Mouse (Mus musculus): ENCODE results near the gene Lpo.
"Not testable (repeated sequence)": the region's sequence is repeated elsewhere in the genome, so short reads cannot be mapped to it uniquely, and the experiment has no call there.

Gene Lpo

GRCm38 (mm10) chr11:87828239-87828900 lies at the start of gene Lpo:
Lpo (minus strand) TSS chr11:87828289.
- no peak for DNase-seq (ENCODE audit: low read depth, low spot score)

- no peak for DNase-seq (ENCODE audit: low read depth, low spot score)
Observed at GRCm38 (mm10) chr11:87875436-87875835, 47.3 kb upstream of the Lpo start, which contains the start of gene Epx. Epx (minus strand) TSS chr11:87875536.

- DNase-seq (ENCODE audit: low read depth, low spot score) = no peak
Observed at GRCm38 (mm10) chr11:87871766-87872165, 43.7 kb upstream of the Lpo start.

- no peak for DNase-seq (ENCODE audit: low read depth, low spot score)
Observed at GRCm38 (mm10) chr11:87870096-87870495, 42.0 kb upstream of the Lpo start.

GRCm38 (mm10) chr11:87866891-87867290 lies 38.8 kb upstream of the Lpo start:
- DNase-seq (ENCODE audit: low read depth, low spot score) = not testable (repeated sequence)

GRCm38 (mm10) chr11:87862805-87863204 lies 34.7 kb upstream of the Lpo start:
- DNase-seq (ENCODE audit: low read depth, low spot score) = no peak

- no peak for DNase-seq (ENCODE audit: low read depth, low spot score)
Observed at GRCm38 (mm10) chr11:87860426-87860825, 32.3 kb upstream of the Lpo start.

- DNase-seq (ENCODE audit: low read depth, low spot score) = no peak
Observed at GRCm38 (mm10) chr11:87859273-87859672, 31.2 kb upstream of the Lpo start.

- DNase-seq (ENCODE audit: low read depth, low spot score) = no peak
Observed at GRCm38 (mm10) chr11:87854550-87854949, 26.5 kb upstream of the Lpo start.

GRCm38 (mm10) chr11:87853597-87853954 lies 25.5 kb upstream of the Lpo start:
- DNase-seq (ENCODE audit: low read depth, low spot score) = no peak

- peak; percentile 82 for DNase-seq (ENCODE audit: low read depth, low spot score)
Observed at GRCm38 (mm10) chr11:87852690-87853596, 24.9 kb upstream of the Lpo start, which contains the start of gene Mks1. Mks1 (plus strand) TSS chr11:87853215.

GRCm38 (mm10) chr11:87847884-87848283 lies 19.8 kb upstream of the Lpo start:
- no peak for DNase-seq (ENCODE audit: low read depth, low spot score)

GRCm38 (mm10) chr11:87846968-87847600 lies 19.0 kb upstream of the Lpo start:
- no peak for DNase-seq (ENCODE audit: low read depth, low spot score)

GRCm38 (mm10) chr11:87841436-87841835 lies 13.3 kb upstream of the Lpo start:
- no peak for DNase-seq (ENCODE audit: low read depth, low spot score)

- no peak for DNase-seq (ENCODE audit: low read depth, low spot score)
Observed at GRCm38 (mm10) chr11:87840676-87841075, 12.6 kb upstream of the Lpo start.

GRCm38 (mm10) chr11:87821502-87821901 lies 6.6 kb downstream of the Lpo start:
- DNase-seq (ENCODE audit: low read depth, low spot score) = no peak

- no peak for DNase-seq (ENCODE audit: low read depth, low spot score)
Observed at GRCm38 (mm10) chr11:87817443-87817773, 10.7 kb downstream of the Lpo start.

GRCm38 (mm10) chr11:87816707-87817442 lies 11.2 kb downstream of the Lpo start:
- no peak for DNase-seq (ENCODE audit: low read depth, low spot score)

GRCm38 (mm10) chr11:87814831-87815230 lies 13.3 kb downstream of the Lpo start:
- no peak for DNase-seq (ENCODE audit: low read depth, low spot score)

- DNase-seq (ENCODE audit: low read depth, low spot score) = no peak
Observed at GRCm38 (mm10) chr11:87811396-87811795, 16.7 kb downstream of the Lpo start.

- DNase-seq (ENCODE audit: low read depth, low spot score) = no peak
Observed at GRCm38 (mm10) chr11:87808236-87808635, 19.9 kb downstream of the Lpo start.

GRCm38 (mm10) chr11:87807433-87807832 lies 20.7 kb downstream of the Lpo start:
- DNase-seq (ENCODE audit: low read depth, low spot score) = no peak

Measured in brain, embryonic 18.5 days (tissue).